Mouse (Mus musculus) inflammation-experienced regulatory T-cells, adult 16 weeks (primary cell): Measurements from ENCODE around the gene Gm14781. TPM values are rescaled to one million over a fixed set of nuclear protein-coding genes. Genes with fewer than 3 reads are reported as not detected.

ENCODE experiments used
- polyA plus RNA-seq: library from polyadenylated mRNA; unstranded; fragments of 100-300 nt; shearing (Covaris generic); gene quantifications from one replicate; pipeline ENCODE4 v1.2.1, GENCODE M21; 2017

Gm14781 gene
- polyA plus RNA-seq = not detected

DNA sequence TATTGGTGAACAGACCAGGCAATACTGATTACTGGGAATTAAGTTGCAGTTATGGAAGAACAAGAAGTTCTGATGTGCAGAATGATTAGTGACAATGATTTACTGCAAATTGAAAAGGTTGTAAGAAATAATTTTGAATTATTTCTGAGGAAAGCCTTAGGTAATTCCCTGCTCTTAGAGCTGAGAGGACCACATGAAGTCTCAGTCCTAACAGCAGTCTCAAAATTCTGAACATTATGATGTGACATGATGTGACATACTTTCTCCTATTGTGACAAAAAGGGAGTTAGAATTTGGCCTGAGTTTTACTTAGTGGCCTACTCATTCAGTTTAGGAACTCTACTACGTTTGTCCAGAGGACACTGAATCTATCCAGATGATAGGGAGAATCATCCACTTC, at the start of gene Gm14781:
Gm14781 (plus strand) TSS at position 301 of the 400 bp plus-strand sequence.

Other genes with a start within 250 kb of the Gm14781 start
- gene Gm5072, start 239.7 kb upstream of the Gm14781 start, polyA plus RNA-seq = not detected
- gene Gm8914, start 152.1 kb upstream of the Gm14781 start, polyA plus RNA-seq = not detected
- gene 1700084M14Rik, start 56.3 kb upstream of the Gm14781 start, polyA plus RNA-seq = not detected
- gene Mageb5, start 150.8 kb downstream of the Gm14781 start, polyA plus RNA-seq = not detected